Mouse (Mus musculus) leukemia stem cell, adult 10-12 weeks (primary cell): ENCODE measurements around the gene Rasd1. TPM values are rescaled to one million over a fixed set of nuclear protein-coding genes. Genes with fewer than 3 reads are reported as not detected.

ENCODE experiments used
- polyA plus RNA-seq: library from polyadenylated mRNA; stranded (reverse); fragments of >175 nt; gene quantifications from 2 replicates; pipeline ENCODE4 v1.2.3, GENCODE M21; 2012; ENCODE audit warnings: low replicate concordance

Rasd1 gene
- polyA plus RNA-seq = 0.10 TPM in 1 of 2 replicates, not detected in the other

DNA sequence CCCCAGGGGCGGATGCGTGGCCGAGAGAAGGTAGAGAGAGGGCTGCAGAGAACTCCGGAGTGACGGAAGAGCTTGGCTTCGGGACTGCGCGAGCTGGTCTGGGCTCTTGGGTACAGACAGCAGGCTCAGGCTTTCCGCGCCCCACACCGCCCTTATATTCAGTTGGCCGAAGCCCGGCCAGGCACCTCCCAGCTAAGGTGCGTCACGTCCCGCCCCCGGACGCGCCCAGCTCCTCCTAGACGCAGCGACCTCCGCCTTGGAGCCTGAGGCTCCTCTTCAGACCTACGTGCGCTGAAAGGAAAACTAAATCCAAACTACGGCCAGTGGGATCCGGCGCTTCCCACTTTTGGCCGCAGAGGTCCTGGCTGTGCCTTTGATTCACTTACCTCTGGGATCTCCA is at the start of gene Rasd1:
Rasd1 (minus strand) TSS at position 127 of the 400 bp plus-strand sequence.

DNA sequence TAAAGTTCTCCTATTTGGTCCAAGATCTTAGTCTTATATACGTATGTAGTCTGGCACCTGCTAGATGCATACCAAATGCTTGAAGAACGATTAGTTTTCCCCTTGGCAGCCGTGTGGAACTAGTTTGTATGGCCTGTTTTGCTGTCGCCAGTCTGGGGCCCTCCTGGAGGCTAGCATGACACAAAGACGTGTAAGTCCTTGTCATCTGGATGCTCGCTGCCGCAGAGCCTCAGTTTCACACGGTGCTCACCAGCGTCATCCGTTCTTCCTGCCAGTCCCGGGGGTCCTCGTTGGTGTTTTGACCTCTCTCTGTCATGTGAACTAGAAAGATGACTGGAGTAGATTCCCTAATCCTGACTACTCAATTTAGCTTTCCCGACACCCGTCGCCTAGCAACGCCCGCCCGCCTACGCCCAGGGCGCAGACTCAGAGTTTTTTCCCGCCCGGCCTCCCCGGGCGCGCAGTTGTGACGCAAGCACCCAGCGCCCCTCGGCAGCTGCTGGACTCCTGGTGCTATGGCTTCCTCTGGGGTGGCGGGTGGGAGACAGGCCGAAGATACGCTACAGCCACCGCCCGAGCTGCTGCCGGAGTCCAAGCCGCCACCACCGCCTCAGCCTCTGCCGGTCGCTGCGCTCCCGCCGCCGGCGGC is 16.9 kb downstream of the Rasd1 start, which contains the start of gene Med9:
Med9 (plus strand) TSS at position 455 of the 649 bp plus-strand sequence.

Other genes with a start within 250 kb of the Rasd1 start
- gene Pld6, start 177.3 kb downstream of the Rasd1 start, polyA plus RNA-seq = 2.2 and 3.3 TPM in 2 replicates
- 16.6 and 27.5 TPM in 2 replicates for gene Flcn, start 154.9 kb downstream of the Rasd1 start, polyA plus RNA-seq
- gene Nt5m, start 125.5 kb downstream of the Rasd1 start, polyA plus RNA-seq = 10.0 and 15.8 TPM in 2 replicates
- 13.6 and 72.7 TPM in 2 replicates for gene Cops3, start 125.1 kb downstream of the Rasd1 start, polyA plus RNA-seq
- gene Med9, start 16.7 kb downstream of the Rasd1 start, polyA plus RNA-seq = 41.8 and 59.8 TPM in 2 replicates
- 1.6 and 10.4 TPM in 2 replicates for gene Pemt, start 81.5 kb upstream of the Rasd1 start, polyA plus RNA-seq
- gene Rai1, start 140.1 kb upstream of the Rasd1 start, polyA plus RNA-seq = 80.2 and 91.2 TPM in 2 replicates